Comparison of ENCODE assay signal across 8 mouse cellular contexts in the genomic region with DNA sequence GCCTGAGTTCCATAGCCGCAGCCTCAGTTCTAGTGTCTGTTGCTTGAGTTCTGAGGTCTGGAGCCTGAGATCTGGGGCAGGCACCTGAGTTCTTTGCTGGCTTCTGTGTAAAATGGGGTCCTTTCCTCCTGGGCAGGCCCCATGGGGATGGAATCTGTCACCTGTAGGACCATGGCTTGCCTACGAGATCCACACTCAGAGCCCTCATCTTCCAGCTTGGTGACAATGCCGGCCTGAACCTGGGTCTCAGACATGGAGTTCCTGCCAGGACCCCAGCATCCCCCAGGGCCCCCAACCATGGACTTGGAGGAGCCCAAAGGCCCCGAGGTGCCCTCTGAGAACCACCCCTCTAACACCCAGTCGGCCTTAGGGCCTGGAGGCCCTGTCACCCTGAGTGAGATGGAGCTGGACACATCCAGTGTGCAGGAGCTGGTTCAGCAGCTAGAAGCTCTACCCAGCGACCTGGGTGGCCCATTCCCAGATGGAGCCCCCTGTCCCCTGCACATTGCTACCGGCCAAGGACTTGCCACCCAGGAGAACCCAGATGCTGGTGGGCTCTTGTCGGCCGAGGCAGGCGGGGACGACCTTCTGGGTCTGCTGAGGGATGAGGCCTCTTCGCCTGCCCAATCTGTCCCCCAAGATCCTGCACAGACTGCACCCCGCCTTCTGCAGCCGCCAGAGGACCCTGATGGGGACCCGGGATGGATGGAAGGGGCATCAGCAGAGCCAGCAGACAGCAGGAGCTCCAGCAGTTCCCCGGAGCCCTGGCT. TPM values are rescaled to one million over a fixed set of nuclear protein-coding genes. Genes with fewer than 3 reads are reported as not detected.
A peak's percentile ranks its signal among the peaks of the same experiment; 100 is the strongest.
DNase-seq lines count a peak whose midpoint lies in the region; ATAC-seq and TF ChIP-seq lines count a peak whose summit lies in the region.

No protein-coding gene starts in this region.

- no peaks in the 10 kb centered on the region for H3K9me3 ChIP-seq in heart, embryonic 10.5 days
- H3K9me3 ChIP-seq in E14TG2a.4 (ENCODE audit: low read length), result no peaks in the 10 kb centered on the region
- H3K9me3 ChIP-seq in forebrain, embryonic 15.5 days, result no peaks in the 10 kb centered on the region
- H3K9me3 ChIP-seq in liver, embryonic 14.5 days (ENCODE audit: control insufficient read depth, low read length), result no peaks in the 10 kb centered on the region

- WGBS in heart, embryonic 10.5 days, result 82% methylated on average over 16 of the region's 16 CpGs
- 80% methylated on average over 16 of the region's 16 CpGs for WGBS in forebrain, embryonic 15.5 days
- WGBS in liver, embryonic 14.5 days (ENCODE audit: insufficient replicate concordance), result 67% methylated on average over 16 of the region's 16 CpGs

- H3K4me1 ChIP-seq in heart, embryonic 10.5 days, result peaks cover 17% of the 10 kb centered on the region
- H3K4me1 ChIP-seq in E14TG2a.4 (replicated peaks; ENCODE audit: low read depth, low read length), result peaks cover 78% of the 10 kb centered on the region
- H3K4me1 ChIP-seq in forebrain, embryonic 15.5 days, result peaks cover 32% of the 10 kb centered on the region
- H3K4me1 ChIP-seq in liver, embryonic 14.5 days (replicated peaks; ENCODE audit: control insufficient read depth in 2 of 2, insufficient read depth in 2 of 2, low read length in 1 of 2), result peaks cover 4 to 11% of the 10 kb centered on the region in 2 experiments

- no peaks in the 10 kb centered on the region for H3K27me3 ChIP-seq in heart, embryonic 10.5 days (ENCODE audit: insufficient read depth, poor library complexity, severe bottlenecking)
- no peaks in the 10 kb centered on the region for H3K27me3 ChIP-seq in E14TG2a.4 (ENCODE audit: insufficient read depth, low read length)
- no peaks in the 10 kb centered on the region for H3K27me3 ChIP-seq in forebrain, embryonic 15.5 days
- H3K27me3 ChIP-seq in liver, embryonic 14.5 days (ENCODE audit: control insufficient read depth, insufficient read depth, low read length), result no peaks in the 10 kb centered on the region

- intact Hi-C loops in heart, postnatal 10 days (cut with DNase I), result no loop called here

- no peak for DNase-seq in heart, embryonic 10.5 days (ENCODE audit: low spot score)
- no peak for DNase-seq in heart, postnatal 10 days
- no peak for DNase-seq in liver, embryonic 14.5 days (ENCODE audit: low read depth in 3 of 3, low spot score in 3 of 3)
- DNase-seq in frontal cortex, adult 2 months (ENCODE audit: extremely low spot score in 1 of 2, low spot score in 1 of 2), result no peak
- no peak for DNase-seq in Muller cell, postnatal 12 days (ENCODE audit: inconsistent ontology term)
- DNase-seq in cerebellum, adult 9-10 months, result no peak

- TF ChIP-seq CTCF in E14TG2a.4 (conservative IDR thresholded peaks at IDR 0.05; ENCODE audit: low read length), result no peak
- TF ChIP-seq CTCF in liver, embryonic 14.5 days (IDR thresholded peaks at IDR 0.05; ENCODE audit: low read depth), result no peak

- H3K9ac ChIP-seq in forebrain, embryonic 15.5 days (replicated peaks), result peak overlapping the region; percentile 73
- H3K9ac ChIP-seq in liver, embryonic 14.5 days (replicated peaks), result peak overlapping the region; percentile 66

- peak overlapping the region; percentile 69 for H3K4me2 ChIP-seq in forebrain, embryonic 15.5 days (replicated peaks)
- H3K4me2 ChIP-seq in liver, embryonic 14.5 days (ENCODE audit: low read depth), result peak overlapping the region; percentile 65

- H3K27ac ChIP-seq in heart, embryonic 10.5 days, result peak overlapping the region; percentile 86
- H3K27ac ChIP-seq in forebrain, embryonic 15.5 days (replicated peaks), result no peak overlapping the region
- H3K27ac ChIP-seq in liver, embryonic 14.5 days, result no peak overlapping the region

- peak overlapping the region; percentile 71 for H3K4me3 ChIP-seq in heart, embryonic 10.5 days
- peak overlapping the region; percentile 94 for H3K4me3 ChIP-seq in E14TG2a.4 (replicated peaks; ENCODE audit: low read length)
- peak overlapping the region; percentile 57 for H3K4me3 ChIP-seq in forebrain, embryonic 15.5 days
- peak overlapping the region; percentile 66 to 80 for H3K4me3 ChIP-seq in liver, embryonic 14.5 days (ENCODE audit: insufficient read depth in 1 of 2, low read depth in 2 of 2, low read length in 2 of 2)

- TF ChIP-seq EP300 in liver, embryonic 14.5 days (IDR thresholded peaks at IDR 0.05; ENCODE audit: low read depth), result no peak

- peaks cover 61% of the 10 kb centered on the region for H3K36me3 ChIP-seq in heart, embryonic 10.5 days
- peaks cover 59% of the 10 kb centered on the region for H3K36me3 ChIP-seq in E14TG2a.4 (ENCODE audit: insufficient read depth, low read length)
- peaks cover 24% of the 10 kb centered on the region; the same call in 1 of the 2 replicates for H3K36me3 ChIP-seq in forebrain, embryonic 15.5 days
- H3K36me3 ChIP-seq in liver, embryonic 14.5 days (replicated peaks; ENCODE audit: control insufficient read depth, insufficient read depth, low read depth), result peaks cover 7% of the 10 kb centered on the region

- no peak for ATAC-seq in forebrain, embryonic 15.5 days (replicated peaks)
- no peak for ATAC-seq in liver, embryonic 14.5 days (ENCODE audit: insufficient read depth)

RNA-seq across cellular contexts. Expression of a gene that starts 2.1 kb away (rescaled TPM):
- polyA plus RNA-seq in heart, embryonic 10.5 days (2016; fragmentation: Nextera tagmentation; extraction: Ambion mirVana), result 56.5 and 57.0 TPM in 2 replicates
- total RNA-seq in heart, postnatal 10 days (2021), result 10 to 100 TPM; 66.5 to 68.3 TPM
- 33.5 and 37.5 TPM in 2 replicates for polyA plus RNA-seq in forebrain, embryonic 15.5 days (2015; fragmentation: Nextera tagmentation; extraction: Ambion mirVana)
- 14.3 and 14.6 TPM in 2 replicates for polyA plus RNA-seq in liver, embryonic 14.5 days (2012; rRNA removed)
- 15.7 and 16.1 TPM in 2 replicates for polyA plus RNA-seq in liver, embryonic 14.5 days (2014; fragmentation: Nextera tagmentation; extraction: Ambion mirVana)
- polyA plus RNA-seq in frontal cortex, adult 2 months (2012; rRNA removed), result 46.9 and 49.1 TPM in 2 replicates

RNA-seq across cellular contexts. Expression of a gene that starts 2.1 kb away (rescaled TPM):
- polyA plus RNA-seq in heart, embryonic 10.5 days (2016; fragmentation: Nextera tagmentation; extraction: Ambion mirVana), result 284 and 285 TPM in 2 replicates
- total RNA-seq in heart, postnatal 10 days (2021), result 100 to 1,000 TPM in 1 of 2 experiments, 10 to 100 TPM in 1; 93.4 to 108 TPM
- polyA plus RNA-seq in forebrain, embryonic 15.5 days (2015; fragmentation: Nextera tagmentation; extraction: Ambion mirVana), result 97.3 and 104 TPM in 2 replicates
- polyA plus RNA-seq in liver, embryonic 14.5 days (2012; rRNA removed), result 42.8 and 49.9 TPM in 2 replicates
- polyA plus RNA-seq in liver, embryonic 14.5 days (2014; fragmentation: Nextera tagmentation; extraction: Ambion mirVana), result 113 and 120 TPM in 2 replicates
- polyA plus RNA-seq in frontal cortex, adult 2 months (2012; rRNA removed), result 51.7 and 57.4 TPM in 2 replicates

RNA-seq across cellular contexts. Expression of a gene that starts 16.1 kb away (rescaled TPM):
- polyA plus RNA-seq in heart, embryonic 10.5 days (2016; fragmentation: Nextera tagmentation; extraction: Ambion mirVana), result 1.2 and 2.2 TPM in 2 replicates
- under 1 TPM; 0.27 to 0.38 TPM for total RNA-seq in heart, postnatal 10 days (2021)
- 22.4 TPM in 2 replicates for polyA plus RNA-seq in forebrain, embryonic 15.5 days (2015; fragmentation: Nextera tagmentation; extraction: Ambion mirVana)
- 0.74 and 1.1 TPM in 2 replicates for polyA plus RNA-seq in liver, embryonic 14.5 days (2012; rRNA removed)
- polyA plus RNA-seq in liver, embryonic 14.5 days (2014; fragmentation: Nextera tagmentation; extraction: Ambion mirVana), result 1.3 and 1.6 TPM in 2 replicates
- polyA plus RNA-seq in frontal cortex, adult 2 months (2012; rRNA removed), result 365 and 385 TPM in 2 replicates

RNA-seq across cellular contexts. Expression of a gene that starts 22.6 kb away (rescaled TPM):
- 1.8 and 4.4 TPM in 2 replicates for polyA plus RNA-seq in heart, embryonic 10.5 days (2016; fragmentation: Nextera tagmentation; extraction: Ambion mirVana)
- under 1 TPM; 0.14 to 0.37 TPM for total RNA-seq in heart, postnatal 10 days (2021)
- polyA plus RNA-seq in forebrain, embryonic 15.5 days (2015; fragmentation: Nextera tagmentation; extraction: Ambion mirVana), result 8.5 and 9.0 TPM in 2 replicates
- polyA plus RNA-seq in liver, embryonic 14.5 days (2012; rRNA removed), result 0.38 and 0.40 TPM in 2 replicates
- polyA plus RNA-seq in liver, embryonic 14.5 days (2014; fragmentation: Nextera tagmentation; extraction: Ambion mirVana), result 0.20 and 0.37 TPM in 2 replicates
- 0.34 and 0.46 TPM in 2 replicates for polyA plus RNA-seq in frontal cortex, adult 2 months (2012; rRNA removed)

RNA-seq across cellular contexts. Expression of a gene that starts 23.9 kb away (rescaled TPM):
- 42.6 and 55.9 TPM in 2 replicates for polyA plus RNA-seq in heart, embryonic 10.5 days (2016; fragmentation: Nextera tagmentation; extraction: Ambion mirVana)
- total RNA-seq in heart, postnatal 10 days (2021), result 10 to 100 TPM; 43.2 to 46.4 TPM
- 123 and 127 TPM in 2 replicates for polyA plus RNA-seq in forebrain, embryonic 15.5 days (2015; fragmentation: Nextera tagmentation; extraction: Ambion mirVana)
- 12.8 and 13.1 TPM in 2 replicates for polyA plus RNA-seq in liver, embryonic 14.5 days (2012; rRNA removed)
- polyA plus RNA-seq in liver, embryonic 14.5 days (2014; fragmentation: Nextera tagmentation; extraction: Ambion mirVana), result 10.5 and 12.5 TPM in 2 replicates
- 326 and 360 TPM in 2 replicates for polyA plus RNA-seq in frontal cortex, adult 2 months (2012; rRNA removed)

Comparison
In these comparisons a context has a peak if more than half of its experiments do, and no peak if none do; other contexts are left out.
1. RNA of a gene that starts 16.1 kb away (polyA plus RNA-seq): 365 to 385 TPM in frontal cortex, adult 2 months; 22.4 TPM in forebrain, embryonic 15.5 days, 1.2 to 2.2 TPM in heart, embryonic 10.5 days and 0.74 to 1.6 TPM in liver, embryonic 14.5 days; every median in the first group is over 10 times any median in the second.
2. Peak in every context shown above with its lines, with median percentiles within 50 percentile points of each other: H3K4me3 ChIP-seq.